Mouse (Mus musculus): ENCODE results near the gene Cbfb. TPM values are rescaled to one million over a fixed set of nuclear protein-coding genes. Genes with fewer than 3 reads are reported as not detected.
"Not testable (repeated sequence)": the region's sequence is repeated elsewhere in the genome, so short reads cannot be mapped to it uniquely, and the experiment has no call there.

Cbfb gene
- polyA plus RNA-seq, 1 experiment from 2014 or later: 28.6 TPM

GRCm38 (mm10) chr8:105232321-105232693 is 61.8 kb downstream of the Cbfb start:
- not testable (repeated sequence) for H3K9ac ChIP-seq (ENCODE audit: low read depth, low read length); H3K27me3 ChIP-seq (replicated peaks; ENCODE audit: control insufficient read depth, insufficient read depth, low read length); H3K27ac ChIP-seq (ENCODE audit: low read depth, low read length); H3K9me3 ChIP-seq (ENCODE audit: control insufficient read depth, low read length); H3K4me3 ChIP-seq (ENCODE audit: low read length); H3K4me2 ChIP-seq (ENCODE audit: low read length); H3K36me3 ChIP-seq (ENCODE audit: control insufficient read depth, insufficient read depth, low read length); ATAC-seq; H3K4me1 ChIP-seq (ENCODE audit: control insufficient read depth, insufficient read depth, low read depth, low read length)
- 93% methylated on average over 4 of the region's 4 CpGs for whole genome bisulfite sequencing

GRCm38 (mm10) chr8:105233126-105233935 is 62.9 kb downstream of the Cbfb start:
- no peaks in the 10 kb centered on the region for H3K4me1 ChIP-seq (ENCODE audit: control insufficient read depth, insufficient read depth, low read depth, low read length)
- WGBS: 71% methylated on average over 1 of the region's 1 CpGs
- ATAC-seq: no peak

GRCm38 (mm10) chr8:105235206-105235605 is 64.7 kb downstream of the Cbfb start:
- Histone ChIP-seq H3K27ac (ENCODE audit: low read depth, low read length) (no peak overlapping the region), H3K36me3 (ENCODE audit: control insufficient read depth, insufficient read depth, low read length) (peaks cover 15% of the 10 kb centered on the region), H3K4me1 (ENCODE audit: control insufficient read depth, insufficient read depth, low read depth, low read length) (no peaks in the 10 kb centered on the region), H3K9ac (ENCODE audit: low read depth, low read length) (no peak overlapping the region), H3K4me3 (ENCODE audit: low read length) (no peak overlapping the region), H3K4me2 (ENCODE audit: low read length) (no peak overlapping the region), H3K27me3 (replicated peaks; ENCODE audit: control insufficient read depth, insufficient read depth, low read length) (no peaks in the 10 kb centered on the region), H3K9me3 (ENCODE audit: control insufficient read depth, low read length) (no peaks in the 10 kb centered on the region)
- WGBS: 90% methylated on average over 1 of the region's 1 CpGs
- no peak for ATAC-seq

More at GRCm38 (mm10) chr8:105233126-105233935, 62.9 kb downstream of the Cbfb start:
- no peak overlapping the region for H3K4me3 ChIP-seq (ENCODE audit: low read length)
- no peaks in the 10 kb centered on the region for H3K9me3 ChIP-seq (ENCODE audit: control insufficient read depth, low read length)
- no peak overlapping the region for H3K27ac ChIP-seq (ENCODE audit: low read depth, low read length)
- no peaks in the 10 kb centered on the region for H3K27me3 ChIP-seq (replicated peaks; ENCODE audit: control insufficient read depth, insufficient read depth, low read length)
- no peak overlapping the region for H3K4me2 ChIP-seq (ENCODE audit: low read length)
- no peak overlapping the region for H3K9ac ChIP-seq (ENCODE audit: low read depth, low read length)
- 0 out of 2 replicates have a peak, but pooled peaks cover 6% of the 10 kb centered on the region for H3K36me3 ChIP-seq (ENCODE audit: control insufficient read depth, insufficient read depth, low read length)

GRCm38 (mm10) chr8:105237442-105238142 is 67.1 kb downstream of the Cbfb start:
- ATAC-seq: no peak
- WGBS: 93% methylated on average over 14 of the region's 14 CpGs
- no peaks in the 10 kb centered on the region for H3K9me3 ChIP-seq (ENCODE audit: control insufficient read depth, low read length)
- no peak overlapping the region for H3K27ac ChIP-seq (ENCODE audit: low read depth, low read length)
- H3K4me3 ChIP-seq (ENCODE audit: low read length): no peak overlapping the region
- no peak overlapping the region for H3K4me2 ChIP-seq (ENCODE audit: low read length)
- no peaks in the 10 kb centered on the region for H3K4me1 ChIP-seq (ENCODE audit: control insufficient read depth, insufficient read depth, low read depth, low read length)
- H3K36me3 ChIP-seq (ENCODE audit: control insufficient read depth, insufficient read depth, low read length): peaks cover 24% of the 10 kb centered on the region
- H3K27me3 ChIP-seq (replicated peaks; ENCODE audit: control insufficient read depth, insufficient read depth, low read length): no peaks in the 10 kb centered on the region
- no peak overlapping the region for H3K9ac ChIP-seq (ENCODE audit: low read depth, low read length)

GRCm38 (mm10) chr8:105241016-105241415 is 70.5 kb downstream of the Cbfb start:
- H3K4me3 ChIP-seq (ENCODE audit: low read length): no peak overlapping the region
- H3K9ac ChIP-seq (ENCODE audit: low read depth, low read length): no peak overlapping the region
- no peak overlapping the region for H3K27ac ChIP-seq (ENCODE audit: low read depth, low read length)
- peaks cover 21% of the 10 kb centered on the region for H3K36me3 ChIP-seq (ENCODE audit: control insufficient read depth, insufficient read depth, low read length)
- H3K9me3 ChIP-seq (ENCODE audit: control insufficient read depth, low read length): no peaks in the 10 kb centered on the region
- no peaks in the 10 kb centered on the region for H3K27me3 ChIP-seq (replicated peaks; ENCODE audit: control insufficient read depth, insufficient read depth, low read length)
- no peak for ATAC-seq
- WGBS: 97% methylated on average over 7 of the region's 7 CpGs
- H3K4me1 ChIP-seq (ENCODE audit: control insufficient read depth, insufficient read depth, low read depth, low read length): no peaks in the 10 kb centered on the region
- H3K4me2 ChIP-seq (ENCODE audit: low read length): no peak overlapping the region

GRCm38 (mm10) chr8:105251954-105252353 is 81.5 kb downstream of the Cbfb start:
- WGBS: 92% methylated on average over 6 of the region's 6 CpGs
- peaks cover 14% of the 10 kb centered on the region for H3K36me3 ChIP-seq (ENCODE audit: control insufficient read depth, insufficient read depth, low read length)
- ATAC-seq: no peak
- H3K4me3 ChIP-seq (ENCODE audit: low read length): no peak overlapping the region
- H3K4me2 ChIP-seq (ENCODE audit: low read length): no peak overlapping the region
- 0 out of 2 replicates have a peak, but pooled peaks cover 3% of the 10 kb centered on the region for H3K27me3 ChIP-seq (replicated peaks; ENCODE audit: control insufficient read depth, insufficient read depth, low read length)
- H3K27ac ChIP-seq (ENCODE audit: low read depth, low read length): no peak overlapping the region
- H3K9ac ChIP-seq (ENCODE audit: low read depth, low read length): no peak overlapping the region
- peaks cover 9% of the 10 kb centered on the region for H3K4me1 ChIP-seq (ENCODE audit: control insufficient read depth, insufficient read depth, low read depth, low read length)
- no peaks in the 10 kb centered on the region for H3K9me3 ChIP-seq (ENCODE audit: control insufficient read depth, low read length)

GRCm38 (mm10) chr8:105252680-105253537 is 82.4 kb downstream of the Cbfb start:
- Histone ChIP-seq H3K9me3 (ENCODE audit: control insufficient read depth, low read length) (no peaks in the 10 kb centered on the region), H3K27ac (ENCODE audit: low read depth, low read length) (no peak overlapping the region), H3K4me2 (ENCODE audit: low read length) (no peak overlapping the region), H3K9ac (ENCODE audit: low read depth, low read length) (no peak overlapping the region), H3K36me3 (ENCODE audit: control insufficient read depth, insufficient read depth, low read length) (peaks cover 14% of the 10 kb centered on the region), H3K4me3 (ENCODE audit: low read length) (no peak overlapping the region), H3K27me3 (replicated peaks; ENCODE audit: control insufficient read depth, insufficient read depth, low read length) (peaks cover 9% of the 10 kb centered on the region), H3K4me1 (ENCODE audit: control insufficient read depth, insufficient read depth, low read depth, low read length) (peaks cover 9% of the 10 kb centered on the region)
- WGBS: 93% methylated on average over 10 of the region's 10 CpGs
- ATAC-seq: no peak

GRCm38 (mm10) chr8:105253766-105254151 is 83.3 kb downstream of the Cbfb start:
- Histone ChIP-seq H3K27me3 (replicated peaks; ENCODE audit: control insufficient read depth, insufficient read depth, low read length) (peaks cover 17% of the 10 kb centered on the region), H3K9ac (ENCODE audit: low read depth, low read length) (peak overlapping the region; percentile 76; the same call in 1 of the 2 replicates), H3K9me3 (ENCODE audit: control insufficient read depth, low read length) (no peaks in the 10 kb centered on the region), H3K27ac (ENCODE audit: low read depth, low read length) (no peak overlapping the region), H3K36me3 (ENCODE audit: control insufficient read depth, insufficient read depth, low read length) (peaks cover 12% of the 10 kb centered on the region), H3K4me2 (ENCODE audit: low read length) (peak overlapping the region; percentile 95), H3K4me3 (ENCODE audit: low read length) (peak overlapping the region; percentile 61), H3K4me1 (ENCODE audit: control insufficient read depth, insufficient read depth, low read depth, low read length) (peaks cover 12% of the 10 kb centered on the region)
- peak; percentile 25; the same call in 1 of the 2 replicates for ATAC-seq
- whole genome bisulfite sequencing: 31% methylated on average over 20 of the region's 20 CpGs

Measured in hindbrain, embryonic 16.5 days (tissue).